Mouse (Mus musculus) liver, postnatal 0 days (tissue): ENCODE measurements around the gene Mapk13.

Source experiments
- CTCF ChIP-seq: sonication (generic); IDR thresholded peaks from 2 replicates; pipeline ENCODE4 v1.5.1; 2016; ENCODE audit warnings: antibody characterized with exemption, low read depth
- EP300 ChIP-seq: IDR thresholded peaks from 2 replicates; pipeline ENCODE4 v1.6.1; 2016; ENCODE audit warnings: antibody characterized with exemption, low read depth, mild to moderate bottlenecking

GRCm38 (mm10) chr17:28829120-28829519 lies 60.0 kb downstream of the Mapk13 start:
- TF ChIP-seq CTCF: 0 out of 2 replicates have a peak, but pooled peaks have one; percentile 9
- TF ChIP-seq EP300: peak; percentile 97
